Mouse (Mus musculus) hindlimb bud, embryonic 11.5 days (tissue): ENCODE measurements at regions not wholly inside any gene's neighbourhood (a gene's known extent, or its start where the extent isn't known, plus 50 kb on each side); places are given as distances from the start of the nearest gene placed in this dataset.

Experiments used
- DNase-seq: peaks from one replicate; pipeline ENCODE4 v3.0.0-alpha.2; 2012; ENCODE audit warnings: low read depth, low spot score; ENCODE audit errors: extremely low spot score

- no peak for DNase-seq
Measured at GRCm38 (mm10) chr9:104496220-104496619, 50.9 kb upstream of the Cpne4 start.

- no peak for DNase-seq
Measured at GRCm38 (mm10) chr9:104490696-104491095, 56.4 kb upstream of the Cpne4 start.

GRCm38 (mm10) chr9:104489383-104489782 lies 57.7 kb upstream of the Cpne4 start:
- DNase-seq = no peak

GRCm38 (mm10) chr9:104482440-104482839 lies 64.6 kb upstream of the Cpne4 start:
- no peak for DNase-seq

GRCm38 (mm10) chr9:104480683-104481082 lies 66.4 kb upstream of the Cpne4 start:
- DNase-seq = no peak

GRCm38 (mm10) chr9:104474831-104475230 lies 72.3 kb upstream of the Cpne4 start:
- DNase-seq = no peak

GRCm38 (mm10) chr9:104467238-104467637 lies 79.8 kb upstream of the Cpne4 start:
- no peak for DNase-seq

- DNase-seq = no peak
Measured at GRCm38 (mm10) chr9:104463701-104464100, 83.4 kb upstream of the Cpne4 start.

GRCm38 (mm10) chr9:104460133-104460532 lies 87.0 kb upstream of the Cpne4 start:
- no peak for DNase-seq

GRCm38 (mm10) chr9:104457635-104458034 lies 89.5 kb upstream of the Cpne4 start:
- no peak for DNase-seq

- DNase-seq = no peak
Measured at GRCm38 (mm10) chr9:104448577-104449165, 98.4 kb upstream of the Cpne4 start.

- DNase-seq = no peak
Measured at GRCm38 (mm10) chr9:104444906-104445305, 102.2 kb upstream of the Cpne4 start.

GRCm38 (mm10) chr9:104443236-104443635 lies 103.8 kb upstream of the Cpne4 start:
- no peak for DNase-seq

GRCm38 (mm10) chr9:104413021-104413420 lies 75.5 kb upstream of the Acpp start:
- DNase-seq = no peak

- DNase-seq = peak; percentile 64
Measured at GRCm38 (mm10) chr9:104410211-104410610, 72.7 kb upstream of the Acpp start.

- peak; percentile 6 for DNase-seq
Measured at GRCm38 (mm10) chr9:104409381-104409780, 71.8 kb upstream of the Acpp start.

- peak; percentile 63 for DNase-seq
Measured at GRCm38 (mm10) chr9:104408571-104409294, 71.2 kb upstream of the Acpp start.

- peak; percentile 35 for DNase-seq
Measured at GRCm38 (mm10) chr9:104407559-104408376, 70.2 kb upstream of the Acpp start.

- no peak for DNase-seq
Measured at GRCm38 (mm10) chr9:104407011-104407410, 69.5 kb upstream of the Acpp start.

GRCm38 (mm10) chr9:104406491-104406890 lies 68.9 kb upstream of the Acpp start:
- no peak for DNase-seq

GRCm38 (mm10) chr9:104403863-104404262 lies 66.3 kb upstream of the Acpp start:
- DNase-seq = no peak

GRCm38 (mm10) chr9:104401673-104402072 lies 64.1 kb upstream of the Acpp start:
- no peak for DNase-seq
